Mouse (Mus musculus) hindbrain, postnatal 0 days (tissue): ENCODE data around the gene 5730522E02Rik. TPM values are rescaled to one million over a fixed set of nuclear protein-coding genes. Genes with fewer than 3 reads are reported as not detected.

Experiments used
- ATAC-seq: fragments of 200-750 bp; cut with Nextera tagmentation; 2 replicates; pipeline ENCODE4 v1.8.0; 2017; ENCODE audit warnings: mild to moderate bottlenecking, moderate TSS enrichment, moderate library complexity
- DNase-seq: peaks from one replicate; pipeline ENCODE4 v3.0.0-alpha.2; 2015; ENCODE audit warnings: low spot score
- H3K27ac ChIP-seq: fragments of 300-500 bp; sonication (generic); 2 replicates; pipeline ENCODE4 v1.5.1; 2014; ENCODE audit warnings: mild to moderate bottlenecking
- H3K27me3 ChIP-seq: fragments of 300-500 bp; sonication (generic); 2 replicates; pipeline ENCODE4 v1.6.1; 2014; ENCODE audit warnings: low read length, mixed read lengths; ENCODE audit not compliant: insufficient read depth
- H3K36me3 ChIP-seq: fragments of 300-500 bp; sonication (generic); 2 replicates; pipeline ENCODE4 v1.6.1; 2014; ENCODE audit warnings: low read length, mixed read lengths; ENCODE audit not compliant: insufficient read depth
- H3K4me1 ChIP-seq: fragments of 300-500 bp; sonication (generic); 2 replicates; pipeline ENCODE4 v1.6.1; 2014; ENCODE audit warnings: antibody characterized with exemption, low read length, mixed read lengths; ENCODE audit not compliant: insufficient read depth
- H3K4me2 ChIP-seq: fragments of 300-500 bp; sonication (generic); 2 replicates; pipeline ENCODE4 v1.6.1; 2014; ENCODE audit warnings: low read depth, mild to moderate bottlenecking, low read length, moderate library complexity, mixed read lengths
- H3K4me3 ChIP-seq: fragments of 300-500 bp; sonication (generic); 2 replicates; pipeline ENCODE4 v1.5.1; 2014; ENCODE audit warnings: low read length
- H3K9ac ChIP-seq: fragments of 300-500 bp; sonication (generic); replicated peaks from 2 replicates; pipeline ENCODE4 v1.6.1; 2014; ENCODE audit warnings: mild to moderate bottlenecking, low read length, moderate library complexity, mixed read lengths
- H3K9me3 ChIP-seq: fragments of 300-500 bp; sonication (generic); 2 replicates; pipeline ENCODE4 v1.6.1; 2016; ENCODE audit warnings: low read length, mixed read lengths
- CTCF ChIP-seq: IDR thresholded peaks from 2 replicates; pipeline ENCODE4 v1.5.1; 2016; ENCODE audit warnings: antibody characterized with exemption, control low read depth, low read depth
- WGBS: fragments of 180-500 bp; shearing (Covaris S2); extraction: QIAGEN DNeasy Blood & Tissue Kit; methylation state at CpG from one replicate; pipeline ENCODE4 v1.1.7; 2014; 5-methylcytosine and 5-hydroxymethylcytosine counted together
- polyA plus RNA-seq: library from polyadenylated mRNA; unstranded; fragments of >200 nt; fragmentation: Nextera tagmentation; extraction: Ambion mirVana; gene quantifications from 2 replicates; pipeline ENCODE4 v1.2.1, GENCODE M21; 2015
- total RNA-seq: library from RNA; depleted of rRNA; stranded (reverse); fragments of >200 nt; gene quantifications from 2 replicates; pipeline ENCODE4 v1.2.3, GENCODE M21; 2014

The 5730522E02Rik gene
- total and polyA plus RNA-seq, 2 experiments from 2014 or later = 5.4 to 11.6 TPM

- H3K27ac ChIP-seq = no peak overlapping the region
- peak; percentile 40 for DNase-seq
- ATAC-seq = no peak
- no peak overlapping the region for H3K9ac ChIP-seq
- no peaks in the 10 kb centered on the region for H3K9me3 ChIP-seq
- no peaks in the 10 kb centered on the region for H3K27me3 ChIP-seq
- H3K4me3 ChIP-seq = no peak overlapping the region
- H3K4me1 ChIP-seq = no peaks in the 10 kb centered on the region
- no peak for TF ChIP-seq CTCF
- H3K36me3 ChIP-seq = no peaks in the 10 kb centered on the region
- 38% methylated on average over 7 of the region's 7 CpGs for WGBS
- H3K4me2 ChIP-seq = no peak overlapping the region
These were observed 123.9 kb downstream of the 5730522E02Rik start for GRCm38 (mm10) chr11:26086679-26087078.

GRCm38 (mm10) chr11:26085380-26086035 is 125.1 kb downstream of the 5730522E02Rik start:
- H3K9ac ChIP-seq = no peak overlapping the region
- no peak for TF ChIP-seq CTCF
- 62% methylated on average over 6 of the region's 6 CpGs for WGBS
- no peak overlapping the region for H3K4me3 ChIP-seq
- DNase-seq = no peak
- H3K27me3 ChIP-seq = no peaks in the 10 kb centered on the region
- no peak overlapping the region for H3K27ac ChIP-seq
- no peak overlapping the region for H3K4me2 ChIP-seq
- H3K36me3 ChIP-seq = no peaks in the 10 kb centered on the region
- H3K9me3 ChIP-seq = no peaks in the 10 kb centered on the region
- no peaks in the 10 kb centered on the region for H3K4me1 ChIP-seq
- no peak for ATAC-seq

- H3K4me3 ChIP-seq = no peak overlapping the region
- no peaks in the 10 kb centered on the region for H3K36me3 ChIP-seq
- no peak for TF ChIP-seq CTCF
- H3K27me3 ChIP-seq = no peaks in the 10 kb centered on the region
- H3K27ac ChIP-seq = no peak overlapping the region
- WGBS = 72% methylated on average over 2 of the region's 2 CpGs
- H3K9me3 ChIP-seq = no peaks in the 10 kb centered on the region
- ATAC-seq (no peak), DNase-seq (no peak)
- no peak overlapping the region for H3K9ac ChIP-seq
- no peaks in the 10 kb centered on the region for H3K4me1 ChIP-seq
- H3K4me2 ChIP-seq = no peak overlapping the region
These were observed 134.2 kb downstream of the 5730522E02Rik start for GRCm38 (mm10) chr11:26076335-26076734.

- H3K4me3 ChIP-seq = no peak overlapping the region
- H3K4me2 ChIP-seq = no peak overlapping the region
- no peak overlapping the region for H3K9ac ChIP-seq
- no peak overlapping the region for H3K27ac ChIP-seq
- WGBS = 71% methylated on average over 6 of the region's 6 CpGs
- ATAC-seq (no peak), DNase-seq (no peak)
- no peaks in the 10 kb centered on the region for H3K4me1 ChIP-seq
- TF ChIP-seq CTCF = no peak
- no peaks in the 10 kb centered on the region for H3K9me3 ChIP-seq
- H3K27me3 ChIP-seq = no peaks in the 10 kb centered on the region
- H3K36me3 ChIP-seq = no peaks in the 10 kb centered on the region
These were observed 135.0 kb downstream of the 5730522E02Rik start for GRCm38 (mm10) chr11:26075536-26075935.

- peak; percentile 90 for ATAC-seq
These were observed 136.8 kb downstream of the 5730522E02Rik start for GRCm38 (mm10) chr11:26073638-26074294.

GRCm38 (mm10) chr11:26072101-26072500 is 138.5 kb downstream of the 5730522E02Rik start:
- no peak for TF ChIP-seq CTCF
- no peaks in the 10 kb centered on the region for H3K27me3 ChIP-seq
- no peak overlapping the region for H3K4me2 ChIP-seq
- DNase-seq (no peak), ATAC-seq (no peak)
- no peak overlapping the region for H3K27ac ChIP-seq
- no peaks in the 10 kb centered on the region for H3K9me3 ChIP-seq
- no peak overlapping the region for H3K9ac ChIP-seq
- H3K36me3 ChIP-seq = no peaks in the 10 kb centered on the region
- WGBS = 41% methylated on average over 4 of the region's 4 CpGs
- H3K4me1 ChIP-seq = no peaks in the 10 kb centered on the region
- H3K4me3 ChIP-seq = no peak overlapping the region

More at GRCm38 (mm10) chr11:26073638-26074294, 136.8 kb downstream of the 5730522E02Rik start:
- Histone ChIP-seq H3K9me3 (no peaks in the 10 kb centered on the region), H3K4me3 (no peak overlapping the region), H3K4me1 (no peaks in the 10 kb centered on the region), H3K36me3 (no peaks in the 10 kb centered on the region), H3K27ac (no peak overlapping the region), H3K27me3 (no peaks in the 10 kb centered on the region), H3K9ac (no peak overlapping the region), H3K4me2 (no peak overlapping the region)
- WGBS = 37% methylated on average over 8 of the region's 8 CpGs
- peak; percentile 83 for TF ChIP-seq CTCF
- peak; percentile 88 for DNase-seq

GRCm38 (mm10) chr11:26063252-26063651 is 147.3 kb downstream of the 5730522E02Rik start:
- no peak for ATAC-seq
- 43% methylated on average over 2 of the region's 2 CpGs for WGBS

More at GRCm38 (mm10) chr11:26063252-26063651, 147.3 kb downstream of the 5730522E02Rik start:
- H3K9me3 ChIP-seq = no peaks in the 10 kb centered on the region
- H3K4me1 ChIP-seq = no peaks in the 10 kb centered on the region
- no peak overlapping the region for H3K9ac ChIP-seq
- H3K27ac ChIP-seq = no peak overlapping the region
- no peak for TF ChIP-seq CTCF
- no peak for DNase-seq
- H3K4me2 ChIP-seq = no peak overlapping the region
- H3K4me3 ChIP-seq = no peak overlapping the region
- H3K27me3 ChIP-seq = no peaks in the 10 kb centered on the region
- no peaks in the 10 kb centered on the region for H3K36me3 ChIP-seq
